Mouse (Mus musculus): Measurements from ENCODE around the gene Plcg2. TPM values are rescaled to one million over a fixed set of nuclear protein-coding genes. Genes with fewer than 3 reads are reported as not detected.

Gene Plcg2
- total and polyA plus RNA-seq, 2 experiments from 2014 or later: 1.1 to 1.8 TPM

DNA sequence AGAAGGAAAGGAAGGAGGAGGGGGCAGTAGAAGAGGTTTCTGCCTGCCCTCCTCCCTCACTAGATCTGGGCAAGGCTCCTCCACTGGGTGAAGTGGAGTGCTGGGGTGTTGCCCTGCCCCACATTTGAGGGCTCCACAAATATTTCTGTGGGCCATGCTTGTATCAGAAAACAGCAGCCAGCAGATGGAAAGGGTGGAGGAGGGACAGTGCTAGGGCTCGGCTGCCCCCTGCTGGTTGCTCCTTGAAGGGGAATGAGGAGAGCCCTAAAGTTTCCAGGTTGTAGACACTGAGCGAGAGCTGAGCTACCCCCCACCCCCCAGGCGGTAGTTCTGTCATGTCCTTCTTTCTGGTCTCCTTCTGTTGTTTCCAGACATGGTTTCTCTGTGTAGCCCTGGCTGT, 26.9 kb upstream of the Plcg2 start:
- H3K36me3 ChIP-seq (ENCODE audit: insufficient read depth): no peaks in the 10 kb centered on the region
- WGBS: 19% methylated on average over 3 of the region's 3 CpGs
- peak overlapping the region; percentile 83 for H3K27ac ChIP-seq (ENCODE audit: low read depth, low read length)
- no peaks in the 10 kb centered on the region for H3K9me3 ChIP-seq (ENCODE audit: low read length)
- H3K9ac ChIP-seq: peak overlapping the region; percentile 46; the same call in 1 of the 2 replicates
- no peak overlapping the region for H3K4me3 ChIP-seq (ENCODE audit: low read depth, low read length)
- peaks cover 6% of the 10 kb centered on the region; the same call in 1 of the 2 replicates for H3K4me1 ChIP-seq (ENCODE audit: insufficient read depth)
- DNase-seq: peak; percentile 66
- no peak overlapping the region for H3K4me2 ChIP-seq (ENCODE audit: low read depth)
- TF ChIP-seq CTCF (IDR thresholded peaks at IDR 0.05; ENCODE audit: low read depth): peak; percentile 83
- H3K27me3 ChIP-seq (ENCODE audit: insufficient read depth, low read length): no peaks in the 10 kb centered on the region
- ATAC-seq: 0 out of 2 replicates have a peak, but pooled peaks have one; percentile 21

GRCm38 (mm10) chr8:117471655-117472054, 26.4 kb upstream of the Plcg2 start:
- H3K27me3 ChIP-seq (ENCODE audit: insufficient read depth, low read length): no peaks in the 10 kb centered on the region
- no peak overlapping the region for H3K4me2 ChIP-seq (ENCODE audit: low read depth)
- H3K36me3 ChIP-seq (ENCODE audit: insufficient read depth): no peaks in the 10 kb centered on the region
- DNase-seq (no peak), ATAC-seq (no peak)
- peaks cover 6% of the 10 kb centered on the region; the same call in 1 of the 2 replicates for H3K4me1 ChIP-seq (ENCODE audit: insufficient read depth)
- H3K4me3 ChIP-seq (ENCODE audit: low read depth, low read length): no peak overlapping the region
- H3K9me3 ChIP-seq (ENCODE audit: low read length): no peaks in the 10 kb centered on the region
- no peak for TF ChIP-seq CTCF (IDR thresholded peaks at IDR 0.05; ENCODE audit: low read depth)
- H3K27ac ChIP-seq (ENCODE audit: low read depth, low read length): no peak overlapping the region
- WGBS: 77% methylated on average over 9 of the region's 9 CpGs
- H3K9ac ChIP-seq: no peak overlapping the region

DNA sequence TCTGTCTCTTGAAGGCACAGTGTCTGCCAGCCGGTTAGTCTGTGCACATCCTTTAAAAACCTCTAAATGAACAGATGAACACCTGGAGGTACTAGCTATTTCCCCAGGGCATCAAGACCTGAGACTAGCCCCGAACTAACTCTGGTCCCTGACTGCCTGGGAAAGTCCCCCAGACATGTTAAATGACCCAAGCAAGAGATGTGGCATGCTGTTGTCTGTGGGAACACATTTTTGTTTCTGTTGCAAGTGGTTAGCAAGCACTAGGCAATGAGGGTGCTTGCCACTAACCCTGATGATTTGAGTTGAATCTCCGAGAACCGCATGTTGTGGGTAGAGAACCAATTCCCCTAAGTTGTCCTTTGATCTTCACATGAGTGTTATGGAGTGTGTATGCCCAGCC, 25.8 kb upstream of the Plcg2 start:
- Histone ChIP-seq H3K4me2 (ENCODE audit: low read depth) (no peak overlapping the region), H3K4me3 (ENCODE audit: low read depth, low read length) (no peak overlapping the region), H3K27me3 (ENCODE audit: insufficient read depth, low read length) (no peaks in the 10 kb centered on the region), H3K9ac (no peak overlapping the region), H3K9me3 (ENCODE audit: low read length) (no peaks in the 10 kb centered on the region), H3K36me3 (ENCODE audit: insufficient read depth) (no peaks in the 10 kb centered on the region), H3K27ac (ENCODE audit: low read depth, low read length) (no peak overlapping the region), H3K4me1 (ENCODE audit: insufficient read depth) (peaks cover 6% of the 10 kb centered on the region; the same call in 1 of the 2 replicates)
- WGBS: 89% methylated on average over 4 of the region's 4 CpGs
- no peak for TF ChIP-seq CTCF (IDR thresholded peaks at IDR 0.05; ENCODE audit: low read depth)
- no peak for DNase-seq
- ATAC-seq: no peak

GRCm38 (mm10) chr8:117474944-117475343, 23.1 kb upstream of the Plcg2 start:
- 0% methylated on average over 5 of the region's 5 CpGs for WGBS
- Histone ChIP-seq H3K27ac (ENCODE audit: low read depth, low read length) (no peak overlapping the region), H3K4me1 (ENCODE audit: insufficient read depth) (peaks cover 6% of the 10 kb centered on the region; the same call in 1 of the 2 replicates), H3K4me2 (ENCODE audit: low read depth) (no peak overlapping the region), H3K36me3 (ENCODE audit: insufficient read depth) (no peaks in the 10 kb centered on the region), H3K27me3 (ENCODE audit: insufficient read depth, low read length) (no peaks in the 10 kb centered on the region), H3K9me3 (ENCODE audit: low read length) (0 out of 2 replicates have a peak, but pooled peaks cover 2% of the 10 kb centered on the region), H3K9ac (no peak overlapping the region), H3K4me3 (ENCODE audit: low read depth, low read length) (no peak overlapping the region)
- DNase-seq: peak; percentile 90
- ATAC-seq: peak; percentile 26; the same call in 1 of the 2 replicates
- peak; percentile 95 for TF ChIP-seq CTCF (IDR thresholded peaks at IDR 0.05; ENCODE audit: low read depth)

GRCm38 (mm10) chr8:117475819-117476218, 22.3 kb upstream of the Plcg2 start:
- 85% methylated on average over 7 of the region's 7 CpGs for WGBS
- ATAC-seq (no peak), DNase-seq (no peak)

GRCm38 (mm10) chr8:117478082-117478481, 20.0 kb upstream of the Plcg2 start:
- 0 out of 2 replicates have a peak, but pooled peaks cover 4% of the 10 kb centered on the region for H3K9me3 ChIP-seq (ENCODE audit: low read length)
- no peak for DNase-seq
- H3K27me3 ChIP-seq (ENCODE audit: insufficient read depth, low read length): no peaks in the 10 kb centered on the region
- no peaks in the 10 kb centered on the region for H3K4me1 ChIP-seq (ENCODE audit: insufficient read depth)
- H3K9ac ChIP-seq: no peak overlapping the region
- H3K4me2 ChIP-seq (ENCODE audit: low read depth): no peak overlapping the region
- no peak for TF ChIP-seq CTCF (IDR thresholded peaks at IDR 0.05; ENCODE audit: low read depth)
- no peak for ATAC-seq
- H3K4me3 ChIP-seq (ENCODE audit: low read depth, low read length): no peak overlapping the region
- H3K27ac ChIP-seq (ENCODE audit: low read depth, low read length): no peak overlapping the region
- H3K36me3 ChIP-seq (ENCODE audit: insufficient read depth): no peaks in the 10 kb centered on the region

More at GRCm38 (mm10) chr8:117475819-117476218, 22.3 kb upstream of the Plcg2 start:
- Histone ChIP-seq H3K9ac (no peak overlapping the region), H3K27ac (ENCODE audit: low read depth, low read length) (no peak overlapping the region), H3K27me3 (ENCODE audit: insufficient read depth, low read length) (no peaks in the 10 kb centered on the region), H3K36me3 (ENCODE audit: insufficient read depth) (no peaks in the 10 kb centered on the region), H3K4me2 (ENCODE audit: low read depth) (no peak overlapping the region), H3K9me3 (ENCODE audit: low read length) (0 out of 2 replicates have a peak, but pooled peaks cover 4% of the 10 kb centered on the region), H3K4me3 (ENCODE audit: low read depth, low read length) (no peak overlapping the region), H3K4me1 (ENCODE audit: insufficient read depth) (peaks cover 3% of the 10 kb centered on the region; the same call in 1 of the 2 replicates)
- TF ChIP-seq CTCF (IDR thresholded peaks at IDR 0.05; ENCODE audit: low read depth): no peak

DNA sequence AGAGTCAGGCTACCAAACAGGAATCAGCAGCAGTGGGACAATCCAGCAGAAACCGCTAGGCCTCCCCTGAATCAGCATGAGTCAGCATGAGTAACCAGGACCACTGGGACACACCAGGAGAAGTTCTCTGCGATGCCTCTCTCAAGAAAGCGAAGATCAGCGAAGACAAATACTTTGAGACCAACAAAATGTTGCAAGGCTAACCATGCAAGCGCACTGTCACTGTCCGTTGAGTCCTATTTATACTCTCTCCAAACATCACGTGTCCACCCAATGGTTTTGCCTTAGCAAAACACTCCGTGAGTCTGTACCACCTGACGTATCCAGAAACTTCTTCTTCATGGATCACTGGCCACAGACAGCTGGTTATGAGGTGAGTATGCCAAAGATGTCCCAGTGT, 18.1 kb upstream of the Plcg2 start:
- no peaks in the 10 kb centered on the region for H3K27me3 ChIP-seq (ENCODE audit: insufficient read depth, low read length)
- 0 out of 2 replicates have a peak, but pooled peaks cover 4% of the 10 kb centered on the region for H3K9me3 ChIP-seq (ENCODE audit: low read length)
- no peaks in the 10 kb centered on the region for H3K4me1 ChIP-seq (ENCODE audit: insufficient read depth)
- no peak overlapping the region for H3K9ac ChIP-seq
- no peaks in the 10 kb centered on the region for H3K36me3 ChIP-seq (ENCODE audit: insufficient read depth)
- H3K4me2 ChIP-seq (ENCODE audit: low read depth): no peak overlapping the region
- ATAC-seq (no peak), DNase-seq (no peak)
- H3K4me3 ChIP-seq (ENCODE audit: low read depth, low read length): no peak overlapping the region
- WGBS: 95% methylated on average over 9 of the region's 9 CpGs
- H3K27ac ChIP-seq (ENCODE audit: low read depth, low read length): no peak overlapping the region
- TF ChIP-seq CTCF (IDR thresholded peaks at IDR 0.05; ENCODE audit: low read depth): no peak

All from forebrain, postnatal 0 days (tissue).